Mouse (Mus musculus): ENCODE data around the gene Capza1. TPM values are rescaled to one million over a fixed set of nuclear protein-coding genes. Genes with fewer than 3 reads are reported as not detected.

Gene Capza1
- polyA plus RNA-seq, 1 experiment from 2014 or later, result 99.4 TPM

GRCm38 (mm10) chr3:104777342-104777741, 87.0 kb downstream of the Capza1 start:
- Histone ChIP-seq H3K4me3 (ENCODE audit: low read depth, low read length) (peak overlapping the region; percentile 29), H3K27me3 (ENCODE audit: control insufficient read depth, insufficient read depth, low read length) (no peaks in the 10 kb centered on the region), H3K9me3 (ENCODE audit: control insufficient read depth, low read length) (no peaks in the 10 kb centered on the region), H3K9ac (ENCODE audit: low read length) (0 out of 2 replicates have a peak overlapping the region, but pooled peaks have one; percentile 27), H3K4me2 (replicated peaks; ENCODE audit: low read depth) (peak overlapping the region; percentile 53), H3K36me3 (ENCODE audit: control insufficient read depth, insufficient read depth, low read length) (no peaks in the 10 kb centered on the region), H3K4me1 (replicated peaks; ENCODE audit: control insufficient read depth, insufficient read depth) (peaks cover 4% of the 10 kb centered on the region; the same call in 1 of the 2 replicates), H3K27ac (replicated peaks) (no peak overlapping the region)
- TF ChIP-seq CTCF (IDR thresholded peaks at IDR 0.05; ENCODE audit: low read depth), result peak; percentile 70
- no peak for TF ChIP-seq EP300 (optimal IDR thresholded peaks at IDR 0.05)
- peak; percentile 56 for DNase-seq (ENCODE audit: low spot score)
- no peak for ATAC-seq (ENCODE audit: low FRiP score, low TSS enrichment)
- WGBS, result under 1% methylated on average over 20 of the region's 20 CpGs

GRCm38 (mm10) chr3:104773301-104773700, 91.0 kb downstream of the Capza1 start:
- Histone ChIP-seq H3K4me3 (ENCODE audit: low read depth, low read length) (no peak overlapping the region), H3K36me3 (ENCODE audit: control insufficient read depth, insufficient read depth, low read length) (no peaks in the 10 kb centered on the region), H3K4me1 (replicated peaks; ENCODE audit: control insufficient read depth, insufficient read depth) (no peaks in the 10 kb centered on the region), H3K9ac (ENCODE audit: low read length) (no peak overlapping the region), H3K4me2 (replicated peaks; ENCODE audit: low read depth) (no peak overlapping the region), H3K27me3 (ENCODE audit: control insufficient read depth, insufficient read depth, low read length) (no peaks in the 10 kb centered on the region), H3K27ac (replicated peaks) (no peak overlapping the region), H3K9me3 (ENCODE audit: control insufficient read depth, low read length) (no peaks in the 10 kb centered on the region)
- ATAC-seq (ENCODE audit: low FRiP score, low TSS enrichment) (no peak), DNase-seq (ENCODE audit: low spot score) (no peak)
- WGBS, result 79% methylated on average over 7 of the region's 7 CpGs
- TF ChIP-seq CTCF (IDR thresholded peaks at IDR 0.05; ENCODE audit: low read depth) (no peak), EP300 (optimal IDR thresholded peaks at IDR 0.05) (no peak)

Other genes starting within 250 kb of the Capza1 start
- gene Slc16a1, start 225.8 kb downstream of the Capza1 start, polyA plus RNA-seq (2015; fragmentation: Nextera tagmentation; extraction: Ambion mirVana), result 32.0 and 32.1 TPM in 2 replicates
- 2.4 and 2.8 TPM in 2 replicates for gene Ppm1j, start 83.4 kb downstream of the Capza1 start, polyA plus RNA-seq (2015; fragmentation: Nextera tagmentation; extraction: Ambion mirVana)
- 0.17 TPM in 1 of 2 replicates, not detected in the other for gene Fam19a3, start 82.7 kb downstream of the Capza1 start, polyA plus RNA-seq (2015; fragmentation: Nextera tagmentation; extraction: Ambion mirVana)
- 126 and 130 TPM in 2 replicates for gene Rhoc, start 76.1 kb downstream of the Capza1 start, polyA plus RNA-seq (2015; fragmentation: Nextera tagmentation; extraction: Ambion mirVana)
- 28.1 and 30.4 TPM in 2 replicates for gene Mov10, start 45.9 kb downstream of the Capza1 start, polyA plus RNA-seq (2015; fragmentation: Nextera tagmentation; extraction: Ambion mirVana)
- 20.8 and 23.6 TPM in 2 replicates for gene St7l, start 500 bp downstream of the Capza1 start, polyA plus RNA-seq (2015; fragmentation: Nextera tagmentation; extraction: Ambion mirVana)
- gene Wnt2b, start 97.4 kb upstream of the Capza1 start, polyA plus RNA-seq (2015; fragmentation: Nextera tagmentation; extraction: Ambion mirVana), result 1.3 and 1.5 TPM in 2 replicates
- 15.5 and 17.5 TPM in 2 replicates for gene Cttnbp2nl, start 188.6 kb upstream of the Capza1 start, polyA plus RNA-seq (2015; fragmentation: Nextera tagmentation; extraction: Ambion mirVana)
- gene 4930564D02Rik, start 202.3 kb upstream of the Capza1 start, polyA plus RNA-seq (2015; fragmentation: Nextera tagmentation; extraction: Ambion mirVana), result not detected in 2 replicates